Mouse (Mus musculus) spleen, adult 12 weeks (tissue): ENCODE data around the gene Add3.
A peak's percentile ranks its signal among the peaks of the same experiment; 100 is the strongest.

Experiments
- DNase-seq: peaks from one replicate; pipeline ENCODE4 v3.0.0; 2022; ENCODE audit warnings: low spot score

The Add3 gene

DNA sequence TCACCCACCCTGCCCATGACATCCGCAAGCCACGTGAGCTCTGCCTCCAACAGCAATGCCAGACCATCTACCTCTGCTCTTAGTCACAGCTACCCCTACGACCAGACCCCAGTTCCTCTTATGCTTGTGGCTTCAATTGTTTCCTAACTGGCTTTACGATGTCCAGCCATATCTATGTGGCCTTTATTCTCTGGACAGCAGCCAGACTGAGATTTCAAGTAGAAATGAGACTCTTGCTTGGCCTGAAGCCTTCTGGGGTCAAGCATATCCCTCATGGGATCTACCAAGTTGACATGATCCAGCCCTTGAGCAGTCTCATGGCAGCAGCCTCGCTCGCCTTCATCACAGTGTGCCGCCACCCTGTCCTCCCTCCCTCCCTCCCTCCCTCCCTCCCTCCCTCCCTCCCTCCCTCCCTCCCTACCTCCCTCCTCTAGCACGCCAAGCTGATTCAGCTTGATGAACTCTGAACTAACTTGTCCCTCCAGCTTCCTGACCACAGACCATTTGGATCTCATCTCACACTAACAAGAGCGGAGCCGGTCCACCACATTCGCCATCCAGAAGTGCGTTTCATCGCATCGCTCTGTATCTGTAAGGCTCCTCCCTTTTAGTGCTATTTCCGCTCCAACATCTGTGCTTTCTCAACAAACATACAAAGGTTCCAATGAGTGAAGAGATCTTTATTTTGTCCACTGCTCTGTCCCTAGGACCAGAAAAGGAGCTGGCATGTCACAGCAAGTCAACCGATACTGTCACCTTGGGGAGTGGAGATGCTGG, 9.7 kb upstream of the Add3 start:
- no peak for DNase-seq

DNA sequence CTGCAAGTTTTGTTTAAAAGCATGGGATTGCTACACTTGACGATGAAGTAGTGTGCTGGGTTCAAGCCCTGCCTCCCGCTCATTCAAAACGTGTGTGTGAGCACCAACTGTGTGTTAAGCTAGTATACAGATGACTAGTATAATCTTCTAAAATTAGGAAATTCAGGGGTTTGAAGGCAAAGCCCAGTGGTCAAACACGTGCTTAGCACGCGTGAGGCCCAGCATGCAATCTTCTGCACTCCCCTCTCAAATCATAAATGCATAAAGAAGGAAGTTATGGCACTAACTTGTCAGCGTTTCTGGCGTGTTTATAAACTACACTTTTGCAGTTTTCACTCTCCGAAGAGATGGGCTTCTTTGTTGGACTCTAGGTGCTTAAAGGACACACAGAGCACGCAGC, 7.8 kb upstream of the Add3 start:
- DNase-seq, result no peak

GRCm38 (mm10) chr19:53136336-53137090, 3.7 kb upstream of the Add3 start:
- no peak for DNase-seq

GRCm38 (mm10) chr19:53137116-53137670, 3.0 kb upstream of the Add3 start:
- DNase-seq, result no peak

DNA sequence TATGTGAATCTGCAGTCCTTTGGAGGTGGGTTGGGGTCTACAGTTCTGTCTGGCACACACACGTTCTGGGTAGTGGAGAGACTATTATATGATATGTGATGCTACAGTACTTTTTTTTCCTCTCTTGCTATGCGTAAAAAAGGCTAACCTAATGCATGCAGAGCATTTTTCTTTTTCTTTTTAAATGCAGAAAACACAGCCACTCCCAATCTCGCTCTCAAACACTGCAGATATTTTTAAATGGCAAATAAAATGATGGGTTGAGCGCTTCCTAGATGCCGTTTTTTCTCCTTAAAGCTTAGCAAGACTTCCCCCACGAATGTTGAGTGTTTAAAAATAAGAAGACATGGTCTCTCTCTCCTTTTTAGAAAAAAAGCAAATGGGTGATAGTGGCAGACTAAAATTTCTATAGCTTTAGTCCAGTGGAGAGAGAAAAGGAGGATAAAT, 584 bp downstream of the Add3 start:
- no peak for DNase-seq

DNA sequence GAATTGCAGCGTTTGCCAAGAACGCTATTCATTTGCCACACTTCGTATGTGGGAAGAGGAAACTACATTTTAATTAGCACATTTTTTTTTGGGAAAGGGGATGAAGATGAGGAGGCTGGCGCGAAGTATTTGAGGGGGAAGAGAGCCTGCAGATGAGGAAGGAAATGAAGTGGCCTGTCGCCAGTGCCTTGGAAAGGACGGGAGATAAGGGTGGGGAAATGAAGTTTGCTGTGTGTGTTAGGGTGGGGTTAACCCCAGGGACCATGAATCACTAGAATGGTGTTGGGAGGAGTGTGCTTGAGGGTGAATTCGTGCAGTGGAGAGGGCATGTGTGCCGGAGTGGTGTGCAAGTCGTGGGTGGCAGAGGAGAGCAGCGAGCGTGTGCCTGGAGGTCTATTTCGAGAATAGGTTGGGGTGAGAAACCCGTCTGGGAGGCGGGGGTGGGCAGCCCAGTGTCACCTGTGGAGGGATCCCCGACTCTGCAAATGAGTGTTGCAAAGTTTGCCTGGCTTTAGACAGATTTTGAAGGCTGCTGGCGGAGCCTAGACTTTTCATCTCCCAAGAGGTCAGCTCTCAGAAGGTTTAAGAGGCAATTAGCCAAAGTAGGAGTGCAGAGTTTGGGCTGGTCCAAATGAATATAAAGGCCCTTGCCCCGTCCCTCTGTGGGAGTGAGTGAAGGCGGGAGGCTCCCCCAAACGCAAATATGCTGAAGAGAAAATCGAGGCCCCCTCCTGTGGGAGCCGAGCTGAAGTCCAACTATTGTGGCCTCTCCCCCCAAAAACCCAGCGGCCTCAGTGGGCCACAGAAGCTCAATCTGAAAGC, 1.2 kb downstream of the Add3 start:
- DNase-seq, result no peak

DNA sequence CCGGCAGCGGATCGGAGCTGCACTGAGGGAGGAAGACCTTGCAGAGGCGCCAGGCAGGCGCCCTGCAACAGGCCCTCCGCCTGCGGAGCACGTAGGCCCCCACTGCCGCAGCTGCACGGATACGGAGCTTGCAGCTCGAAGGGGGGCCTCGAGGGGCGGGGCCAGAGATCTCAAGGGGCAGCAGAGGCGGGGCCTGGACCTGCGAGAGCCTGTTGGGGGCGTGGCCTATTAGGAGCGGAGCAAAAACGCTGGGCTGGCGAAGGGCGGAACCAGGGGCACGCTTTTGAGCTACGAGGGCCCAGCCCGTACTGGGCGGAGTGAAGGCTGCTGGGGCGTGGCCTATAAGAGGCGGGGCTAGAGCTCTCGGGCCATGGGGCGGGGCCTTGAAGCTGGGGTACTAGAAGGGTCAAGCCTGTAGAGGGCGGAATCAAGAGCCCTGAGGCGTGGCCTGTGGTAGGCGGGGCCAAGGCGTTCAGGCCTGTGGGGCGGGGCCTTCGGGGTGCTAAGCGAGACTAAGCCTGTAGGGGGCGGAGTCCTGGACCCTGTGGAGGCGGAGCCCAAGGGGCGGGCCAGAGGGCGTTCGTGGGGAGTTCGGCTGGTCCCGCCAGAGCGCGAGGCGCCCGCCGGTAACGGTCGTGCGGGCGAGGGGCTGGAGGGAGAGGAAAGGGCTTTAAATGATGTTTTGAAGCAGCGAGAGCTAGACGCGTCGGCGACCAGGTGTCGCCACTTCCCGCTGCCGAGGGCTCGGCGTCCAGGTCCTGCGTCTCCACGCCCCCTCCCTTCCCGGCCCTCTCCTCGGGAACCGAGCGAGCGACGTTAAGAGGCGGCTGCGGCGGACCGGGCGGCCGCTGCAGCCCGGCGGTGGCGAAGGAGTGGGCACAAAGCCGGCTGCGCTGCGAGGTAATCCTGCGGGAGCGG, 2.2 kb downstream of the Add3 start:
- DNase-seq, result peak; percentile 99

DNA sequence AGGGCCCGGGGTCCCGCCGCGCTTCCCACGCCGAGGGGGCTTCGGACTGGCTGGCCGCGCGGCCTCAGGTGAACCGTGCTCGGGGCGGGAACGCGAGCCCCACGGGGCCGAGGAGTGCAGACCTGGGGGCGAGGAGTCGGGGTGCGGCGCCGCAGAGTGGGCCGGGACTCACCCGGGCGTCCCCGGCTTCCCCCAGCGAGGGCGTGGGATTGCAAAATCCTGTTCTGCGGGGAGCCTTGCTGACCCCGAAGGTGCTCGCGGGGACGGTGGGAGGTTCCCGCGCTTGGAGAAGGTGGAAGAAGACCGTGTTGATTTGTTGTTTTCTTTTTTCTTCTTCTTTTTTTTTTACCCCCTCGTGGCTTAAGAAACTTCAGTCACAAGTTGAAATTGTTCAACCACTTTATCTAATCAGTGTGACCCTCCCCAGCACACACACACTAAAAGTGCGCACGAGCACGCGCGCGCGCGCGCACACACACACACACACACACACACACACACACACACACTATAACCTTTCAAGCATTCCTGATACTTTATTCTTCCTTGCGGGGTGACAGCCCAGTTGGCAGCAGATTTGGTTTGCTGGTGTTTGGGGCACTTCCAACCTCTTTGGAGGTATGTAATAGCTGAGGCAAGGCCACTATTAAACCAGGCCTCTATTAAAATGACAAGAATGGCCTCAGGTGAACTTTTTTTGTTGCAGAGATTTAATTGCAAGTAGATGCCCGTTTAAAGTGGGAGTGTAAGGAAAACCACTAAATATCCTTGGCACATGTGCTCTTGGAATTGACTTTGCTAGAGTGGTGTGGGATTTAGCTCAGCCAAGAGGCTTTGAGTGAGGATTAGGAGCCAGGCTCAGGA, 3.1 kb downstream of the Add3 start:
- DNase-seq, result no peak

DNA sequence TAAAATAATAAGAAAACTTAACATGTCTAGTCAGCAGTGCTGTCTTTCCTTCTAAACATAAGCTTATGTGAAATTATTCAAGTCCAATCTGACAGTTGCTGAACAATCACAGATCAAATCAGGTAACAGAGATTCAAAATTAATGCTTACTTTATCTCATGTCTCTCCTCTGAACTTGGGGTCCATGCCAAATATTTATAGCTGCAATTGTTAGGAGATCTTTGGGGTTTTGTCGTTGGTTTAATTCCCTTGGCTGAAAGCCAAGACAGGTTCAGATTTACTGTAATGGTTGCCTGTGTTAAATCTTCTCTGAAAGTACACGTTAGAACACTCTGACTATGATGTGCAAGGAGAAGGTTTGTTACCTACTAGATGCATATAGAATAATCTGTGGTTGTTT, 4.8 kb downstream of the Add3 start:
- no peak for DNase-seq

DNA sequence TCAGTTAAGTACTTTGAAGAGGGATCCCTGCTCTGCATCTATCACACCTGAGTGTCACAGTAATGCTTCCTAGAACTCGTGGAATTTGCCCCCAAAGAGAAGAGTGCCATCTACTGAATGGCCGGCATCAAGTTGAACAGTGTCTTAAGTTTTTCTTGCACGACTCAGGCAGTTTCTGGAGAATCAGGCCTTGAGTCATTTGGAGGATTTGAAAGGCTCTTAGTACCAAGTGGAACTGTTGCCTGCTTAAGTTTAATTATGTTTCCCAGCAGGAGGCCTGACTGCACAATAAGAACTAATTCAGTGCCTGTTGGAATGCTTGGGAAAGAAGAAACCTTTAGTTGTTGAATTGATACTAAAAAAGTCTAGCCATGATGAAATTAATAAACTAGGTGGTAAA, 9.1 kb downstream of the Add3 start:
- DNase-seq, result no peak

- DNase-seq, result no peak
Measured at GRCm38 (mm10) chr19:53152451-53152850, 12.2 kb downstream of the Add3 start.

DNA sequence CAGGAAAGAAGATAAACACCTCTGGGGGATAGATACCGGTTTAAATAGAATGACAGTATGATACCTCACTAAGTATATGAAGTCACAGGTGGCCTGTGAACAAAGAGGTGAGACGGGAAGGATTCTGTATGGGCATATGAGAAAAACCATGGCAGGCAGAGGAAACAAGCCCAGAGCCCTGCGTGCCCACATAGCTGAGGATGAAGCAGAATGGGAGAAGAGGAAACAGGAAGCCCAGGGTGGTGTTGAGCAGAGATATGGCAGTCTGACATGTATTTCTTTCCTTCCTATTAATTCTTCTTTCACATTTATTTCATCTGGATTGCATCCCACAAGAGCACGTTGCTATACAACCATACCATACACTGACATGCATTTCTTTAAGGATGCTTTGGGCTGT, 12.9 kb downstream of the Add3 start:
- DNase-seq, result no peak

DNA sequence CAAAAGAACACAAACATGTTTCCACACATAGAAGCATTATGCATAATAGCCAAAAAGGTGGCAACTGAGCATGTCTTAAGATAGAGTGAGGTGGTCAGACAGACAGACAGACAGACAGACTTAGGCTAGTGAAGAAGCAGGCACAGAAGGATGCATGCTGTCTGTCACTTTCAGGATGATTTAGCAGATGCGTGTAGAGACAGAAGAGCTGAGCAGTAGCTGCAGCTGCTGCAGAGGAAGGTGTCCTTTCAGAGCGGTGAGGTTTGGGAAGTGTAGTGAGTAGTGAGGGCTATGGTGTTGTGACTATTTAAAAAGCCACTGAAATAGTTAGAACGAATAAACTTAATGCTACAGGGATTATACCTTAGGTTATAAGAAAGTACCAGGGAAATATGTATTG, 13.9 kb downstream of the Add3 start:
- DNase-seq, result no peak

- no peak for DNase-seq
Measured at GRCm38 (mm10) chr19:53156361-53156760, 16.1 kb downstream of the Add3 start.

- DNase-seq, result no peak
Measured at GRCm38 (mm10) chr19:53157176-53157575, 16.9 kb downstream of the Add3 start.

DNA sequence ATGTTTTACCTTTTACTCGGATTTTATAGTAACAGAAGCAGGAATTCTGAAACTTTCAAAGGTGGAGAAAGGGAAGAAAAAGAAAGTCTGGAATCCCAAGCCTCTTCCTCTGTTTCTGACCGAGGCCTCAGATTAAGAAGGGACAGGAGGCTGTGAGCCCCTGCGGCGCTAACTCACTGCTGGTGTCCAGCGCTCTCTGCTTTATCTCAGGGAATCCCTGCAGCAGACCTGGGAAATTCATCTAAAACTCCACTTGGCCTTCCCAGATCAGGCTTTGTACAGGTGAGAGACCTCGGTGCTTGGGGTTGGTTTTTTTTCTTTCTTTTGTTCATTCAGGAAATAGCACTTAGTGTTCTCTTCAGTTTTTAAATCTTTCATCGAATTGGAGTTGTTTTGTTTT, 19.1 kb downstream of the Add3 start:
- DNase-seq, result no peak

- DNase-seq, result no peak
Measured at GRCm38 (mm10) chr19:53162927-53163326, 22.7 kb downstream of the Add3 start.

DNA sequence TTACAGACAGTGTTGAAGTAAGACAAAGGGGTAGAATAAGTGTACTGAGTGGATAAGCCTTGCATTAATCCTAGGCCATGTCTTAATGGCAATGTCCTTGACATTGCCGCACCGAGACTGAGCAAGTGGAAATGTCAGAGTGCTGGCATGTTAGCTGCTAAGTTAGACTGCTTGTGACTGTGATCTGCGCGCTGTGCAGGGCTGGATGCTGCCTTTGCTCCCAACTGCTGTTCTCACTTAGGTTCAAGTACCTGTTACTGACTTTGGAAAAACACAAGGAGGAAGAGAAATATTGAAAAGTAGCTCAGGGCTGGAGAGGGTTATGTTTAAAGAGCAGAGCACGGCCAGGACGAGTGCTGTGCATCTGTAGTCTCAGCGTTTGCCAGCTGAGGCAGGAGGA, 24.4 kb downstream of the Add3 start:
- no peak for DNase-seq

- DNase-seq, result no peak
Measured at GRCm38 (mm10) chr19:53165305-53166240, 25.3 kb downstream of the Add3 start.
